Mouse (Mus musculus) cerebellum, adult 8-10 months (tissue): ENCODE data around the gene Tpp1.
"Not testable (repeated sequence)": the region's sequence is repeated elsewhere in the genome, so short reads cannot be mapped to it uniquely, and the experiment has no call there.

Experiments
- DNase-seq: peaks from one replicate; pipeline ENCODE4 v3.0.0; 2022

Gene Tpp1

DNA sequence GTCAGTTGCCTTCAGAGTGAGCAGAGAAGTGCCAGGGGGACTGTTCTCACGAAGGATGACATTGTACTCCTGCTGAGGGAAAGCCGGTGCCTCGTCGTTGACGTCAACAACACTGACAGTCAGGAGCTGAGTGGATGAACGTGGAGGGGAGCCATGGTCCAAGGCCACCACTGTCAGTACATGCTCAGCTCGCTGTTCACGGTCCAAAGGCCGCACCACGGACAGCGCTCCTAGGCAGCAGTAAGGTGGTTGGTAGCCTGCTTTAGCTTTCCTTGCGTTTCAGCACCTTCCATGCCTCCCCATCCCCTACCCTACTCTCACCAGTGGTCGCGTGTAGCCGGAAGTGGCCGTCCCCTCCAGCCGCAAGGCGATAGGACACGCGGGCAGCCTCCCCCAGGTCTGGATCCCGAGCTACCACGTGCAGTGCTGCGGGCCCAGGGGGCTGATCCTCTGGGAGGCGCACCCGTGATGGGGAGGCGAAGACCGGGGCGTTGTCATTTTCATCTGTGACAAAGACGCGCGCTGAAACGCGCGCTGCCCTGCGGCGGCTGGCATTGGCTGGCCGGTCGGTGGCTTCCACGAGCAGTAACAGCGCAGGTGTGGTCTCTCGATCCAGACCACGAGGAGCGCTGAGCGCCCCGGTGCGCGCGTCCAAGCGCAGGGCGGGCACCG lies 9.9 kb upstream of the Tpp1 start:
- DNase-seq, result no peak

DNA sequence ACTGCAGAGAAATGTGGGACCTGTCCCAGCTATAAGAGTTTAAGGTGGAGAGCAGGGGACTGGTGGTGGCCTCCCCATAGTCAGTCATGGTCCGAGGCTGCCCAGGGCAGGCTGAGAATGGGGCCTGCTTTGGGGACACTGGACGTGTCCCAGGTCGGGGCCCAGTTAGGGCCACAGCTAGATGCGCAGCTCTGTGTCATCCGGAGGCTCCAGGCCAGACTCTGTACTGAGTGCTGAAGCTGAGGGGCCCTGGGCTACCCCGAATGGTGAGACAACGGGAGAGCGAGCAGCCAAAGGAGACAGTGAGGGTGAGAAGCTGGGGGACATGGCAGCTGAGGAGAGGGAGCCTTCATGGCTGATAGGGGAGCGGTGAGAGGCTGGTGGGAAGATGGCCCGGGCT lies 1.2 kb upstream of the Tpp1 start:
- DNase-seq, result no peak

DNA sequence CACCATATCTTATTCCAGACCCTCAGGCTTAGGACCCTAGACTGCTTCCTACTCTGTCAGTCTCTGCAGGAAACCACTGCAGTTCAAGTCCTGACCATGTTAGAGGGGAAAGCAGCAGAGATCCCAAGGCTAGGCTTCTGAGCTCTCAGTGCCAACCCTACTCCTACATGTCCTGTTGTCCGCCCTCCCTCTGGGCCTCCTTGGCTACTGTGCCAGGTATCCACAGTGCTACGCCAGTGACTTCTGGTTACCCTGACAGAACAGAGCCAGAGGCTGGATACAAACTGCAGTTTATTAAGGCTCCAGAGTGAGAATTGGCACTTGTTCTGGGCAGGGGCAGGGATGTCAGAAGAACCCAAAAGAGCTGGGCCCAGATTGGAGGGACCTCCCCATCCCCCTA lies 681 bp upstream of the Tpp1 start:
- DNase-seq, result no peak

DNA sequence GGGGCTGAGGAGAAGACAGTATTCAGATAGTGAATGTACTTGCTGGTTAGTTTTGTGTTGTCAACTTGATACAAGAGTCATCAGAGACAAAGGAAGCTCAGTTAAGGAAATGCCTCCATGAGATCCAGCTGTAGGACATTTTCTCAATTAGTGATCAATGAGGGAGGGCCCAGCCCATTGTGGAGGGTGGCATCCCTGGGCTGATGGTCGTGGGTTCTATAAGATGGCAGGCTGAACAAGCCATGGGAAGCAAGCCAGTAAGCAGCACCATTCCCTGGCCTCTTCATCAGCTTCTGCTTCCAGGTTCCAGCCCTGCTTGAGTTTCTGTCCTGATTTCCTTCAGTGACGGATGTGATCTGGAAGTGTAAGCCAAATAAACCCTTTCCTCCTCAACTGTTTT lies 4.3 kb downstream of the Tpp1 start:
- no peak for DNase-seq

DNA sequence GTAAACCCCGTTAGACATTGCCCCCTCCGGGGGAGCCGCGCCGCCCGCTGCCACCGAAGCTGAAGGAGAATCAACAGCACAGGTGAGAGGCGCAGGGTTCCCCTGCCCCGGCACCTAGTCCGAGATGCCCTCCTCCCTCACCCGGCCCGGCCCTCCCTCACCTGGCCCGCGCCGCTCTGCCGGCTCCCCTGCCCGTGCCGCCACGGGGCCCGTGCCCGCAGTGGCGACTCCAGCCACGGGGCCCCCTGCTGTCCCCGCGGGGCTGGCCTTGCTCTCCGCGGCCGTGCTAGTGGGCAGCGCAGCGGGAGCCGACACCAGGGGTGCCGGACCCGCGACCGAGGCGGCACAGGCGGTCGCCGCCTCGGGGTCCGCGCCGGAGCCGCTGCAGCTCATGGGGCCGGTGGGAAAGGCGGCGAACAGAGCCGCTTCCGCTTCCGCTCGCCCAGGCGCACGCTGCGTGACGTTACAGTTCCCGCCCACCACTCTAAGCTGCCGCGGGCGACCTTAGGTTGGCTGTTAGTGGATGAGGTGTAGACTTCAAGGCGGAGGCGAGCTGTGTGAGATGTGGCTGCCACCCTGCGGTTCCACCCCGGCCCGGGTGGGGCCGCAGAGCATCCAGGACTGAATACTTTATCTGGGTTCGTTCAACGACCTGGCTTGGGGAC lies 8.0 kb downstream of the Tpp1 start, which contains the start of gene Taf10:
Gene Taf10, minus strand, starts transcription at position 436 of the 665 bp plus-strand sequence.
- DNase-seq, result peak; percentile 78

DNA sequence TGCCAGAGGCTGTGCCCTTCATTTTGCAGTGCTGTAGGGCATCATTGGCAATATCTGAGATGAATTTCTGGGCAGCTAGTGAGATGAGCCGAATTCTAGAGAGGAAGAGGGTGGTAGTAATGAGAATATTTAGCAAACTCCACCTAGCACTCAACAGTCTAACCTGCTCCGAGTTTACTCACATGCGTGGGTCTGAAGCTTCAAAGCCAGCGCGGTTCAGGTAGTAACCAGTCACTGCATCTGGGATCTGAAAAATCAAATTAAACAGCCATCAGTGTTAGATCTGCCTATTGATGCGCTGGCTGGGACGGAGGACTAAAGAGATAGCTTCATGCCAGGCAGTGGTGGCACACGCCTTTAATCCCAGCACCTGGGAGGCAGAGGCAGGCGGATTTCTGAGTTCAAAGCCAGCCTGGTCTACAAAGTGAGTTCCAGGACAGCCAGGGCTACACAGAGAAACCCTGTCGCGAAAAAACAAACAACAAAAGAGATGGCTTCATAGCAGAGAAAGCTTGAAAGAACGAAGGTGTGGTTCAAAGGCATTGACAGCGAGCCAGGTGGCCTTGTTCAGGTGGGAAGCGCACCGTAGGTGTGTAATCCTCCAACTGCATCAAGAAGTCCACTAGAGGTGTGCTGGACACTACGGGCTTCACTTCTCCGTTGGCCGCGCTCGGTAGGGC lies 8.6 kb downstream of the Tpp1 start:
- not testable (repeated sequence) for DNase-seq

DNA sequence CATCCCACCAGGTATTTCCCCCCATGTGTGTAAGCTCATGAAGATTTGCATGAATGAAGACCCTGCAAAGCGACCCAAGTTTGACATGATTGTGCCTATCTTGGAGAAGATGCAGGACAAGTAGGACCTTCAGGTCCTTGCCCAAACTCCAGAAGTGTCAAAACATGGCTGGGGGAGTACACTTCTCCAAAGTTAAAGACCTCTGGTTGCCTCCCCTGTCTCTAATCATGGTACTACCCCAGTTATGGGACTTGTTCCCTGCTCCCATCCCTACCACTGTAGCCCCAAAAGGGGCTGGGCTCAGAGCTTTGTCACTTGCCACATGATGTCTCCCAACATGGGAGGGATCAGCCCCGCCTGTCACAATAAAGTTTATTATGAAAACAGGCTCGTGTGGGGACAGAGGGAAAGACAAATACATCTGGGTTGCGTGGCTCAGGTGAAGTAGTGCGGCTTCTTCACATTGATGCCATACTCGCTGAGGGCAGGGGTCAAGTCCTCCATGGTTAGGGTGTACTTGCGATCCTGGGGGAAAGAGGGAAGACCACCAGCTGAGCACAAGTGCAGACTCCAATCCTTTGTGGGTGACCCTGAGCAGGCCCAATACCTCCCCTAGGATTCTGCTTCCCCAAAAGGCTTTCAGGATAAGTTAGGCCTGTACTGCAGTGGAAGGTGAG lies 9.4 kb downstream of the Tpp1 start:
- not testable (repeated sequence) for DNase-seq

DNA sequence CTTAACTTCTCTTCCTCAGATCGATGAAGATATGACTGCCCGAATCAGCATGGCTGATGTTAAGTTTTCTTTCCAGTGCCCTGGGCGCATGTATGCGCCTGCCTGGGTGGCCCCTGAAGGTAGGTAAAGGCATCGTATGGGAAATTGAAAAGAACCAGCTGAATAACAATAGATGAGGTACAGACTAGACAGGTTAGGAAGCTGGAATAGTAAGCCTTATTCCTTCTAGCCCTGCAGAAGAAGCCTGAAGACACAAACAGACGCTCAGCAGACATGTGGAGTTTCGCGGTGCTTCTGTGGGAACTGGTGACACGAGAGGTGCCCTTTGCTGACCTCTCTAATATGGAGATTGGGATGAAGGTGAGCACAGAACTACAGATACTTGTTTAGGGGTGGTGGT lies 10.1 kb downstream of the Tpp1 start:
- DNase-seq, result no peak

DNA sequence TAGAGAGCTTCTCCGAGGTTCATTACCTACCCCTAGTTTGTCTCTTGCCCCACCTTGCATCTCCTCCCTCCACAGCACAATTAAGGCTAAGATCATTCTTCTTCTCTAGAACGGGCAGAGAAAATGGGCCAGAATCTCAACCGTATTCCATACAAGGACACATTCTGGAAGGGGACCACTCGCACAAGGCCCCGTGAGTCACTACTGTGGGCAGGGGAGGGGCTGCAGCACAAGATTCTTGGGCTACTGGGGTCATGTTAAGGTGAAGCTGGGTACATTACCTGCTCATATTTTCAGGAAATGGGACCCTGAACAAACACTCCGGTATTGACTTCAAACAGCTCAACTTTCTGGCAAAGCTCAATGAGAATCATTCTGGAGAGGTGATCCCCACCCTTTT lies 11.2 kb downstream of the Tpp1 start:
- no peak for DNase-seq

DNA sequence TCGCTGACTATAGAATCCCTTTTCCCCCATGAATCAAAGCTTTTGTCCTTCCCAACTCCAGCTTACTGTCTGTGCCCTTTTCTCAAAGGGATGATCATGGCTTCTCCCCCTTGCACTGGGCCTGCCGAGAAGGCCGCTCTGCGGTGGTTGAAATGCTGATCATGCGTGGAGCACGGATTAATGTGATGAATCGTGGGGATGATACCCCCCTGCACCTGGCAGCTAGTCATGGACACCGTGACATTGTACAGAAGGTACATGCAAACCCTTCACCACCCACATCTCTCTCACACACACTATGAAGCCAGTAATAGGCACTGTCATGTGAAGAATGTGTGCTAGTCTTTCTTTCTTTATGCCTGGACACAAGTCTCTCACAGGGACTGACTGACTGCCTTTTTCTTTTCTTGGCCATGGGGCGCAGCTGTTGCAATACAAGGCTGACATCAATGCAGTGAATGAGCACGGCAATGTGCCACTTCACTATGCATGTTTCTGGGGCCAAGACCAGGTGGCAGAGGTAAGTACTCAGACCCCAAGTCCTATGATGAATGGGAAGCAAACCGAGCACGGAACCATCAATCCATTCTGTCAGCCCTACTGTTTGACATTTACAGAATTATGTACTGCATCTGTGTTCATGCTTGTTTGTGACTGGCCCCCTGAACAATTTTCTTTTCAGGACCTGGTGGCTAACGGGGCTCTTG lies 11.8 kb downstream of the Tpp1 start:
- no peak for DNase-seq

DNA sequence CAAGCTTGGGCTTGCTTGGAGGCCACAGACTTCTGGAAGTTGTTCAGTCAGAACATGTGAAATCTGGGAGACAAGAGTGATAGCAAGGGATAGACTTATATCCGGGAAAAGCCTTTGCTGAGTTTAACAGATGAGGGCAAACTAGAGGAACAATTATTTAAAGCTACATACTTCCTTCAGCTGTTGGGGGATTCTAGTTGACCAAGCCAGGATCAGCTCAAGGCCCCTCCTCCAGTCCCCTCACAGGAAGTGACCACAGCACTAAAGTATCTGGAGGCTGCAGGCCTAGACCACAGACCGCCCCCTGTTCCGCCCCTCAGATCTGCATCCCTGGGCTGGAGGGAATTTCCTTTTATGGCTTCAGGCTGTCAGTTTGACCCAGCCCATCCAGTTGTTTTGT lies 13.1 kb downstream of the Tpp1 start:
- DNase-seq, result no peak

DNA sequence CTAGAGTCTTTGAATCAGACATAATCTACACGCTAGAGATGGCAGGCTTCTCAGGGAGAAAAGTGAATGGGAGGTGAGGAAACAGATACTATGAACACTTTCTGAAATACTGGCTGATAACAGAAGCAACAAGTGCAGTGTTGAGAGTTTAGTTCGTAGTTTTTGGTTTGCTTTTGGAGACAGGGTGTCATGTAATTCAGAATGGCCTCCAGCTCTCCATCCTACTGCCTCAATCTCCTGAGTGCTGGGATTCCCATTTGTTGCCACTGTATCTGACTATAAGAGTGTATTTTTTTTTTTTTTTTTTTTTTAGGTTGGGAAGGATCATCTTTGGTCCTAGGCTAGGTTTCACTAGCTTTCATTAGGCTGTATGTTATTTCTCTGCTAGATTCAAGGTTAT lies 13.7 kb downstream of the Tpp1 start:
- no peak for DNase-seq

DNA sequence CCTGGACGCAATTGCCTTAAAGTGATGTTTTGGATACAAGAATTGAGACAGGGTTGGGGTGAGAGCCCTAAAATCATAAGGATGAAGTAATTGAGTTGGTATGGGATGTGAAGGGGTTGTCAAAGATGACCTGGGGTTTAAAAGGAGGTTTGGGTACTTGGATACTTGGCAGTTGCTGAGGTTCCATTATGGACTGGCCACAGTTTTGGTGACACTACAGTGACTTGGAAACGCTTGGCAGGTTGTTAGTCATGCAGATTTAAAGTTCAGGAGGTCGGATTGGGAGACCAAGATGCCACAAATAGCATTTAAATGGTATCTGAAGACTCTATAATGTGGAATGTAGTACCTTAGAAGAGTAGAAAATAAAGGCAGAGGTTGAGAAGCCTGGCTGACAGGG lies 14.4 kb downstream of the Tpp1 start:
- no peak for DNase-seq

DNA sequence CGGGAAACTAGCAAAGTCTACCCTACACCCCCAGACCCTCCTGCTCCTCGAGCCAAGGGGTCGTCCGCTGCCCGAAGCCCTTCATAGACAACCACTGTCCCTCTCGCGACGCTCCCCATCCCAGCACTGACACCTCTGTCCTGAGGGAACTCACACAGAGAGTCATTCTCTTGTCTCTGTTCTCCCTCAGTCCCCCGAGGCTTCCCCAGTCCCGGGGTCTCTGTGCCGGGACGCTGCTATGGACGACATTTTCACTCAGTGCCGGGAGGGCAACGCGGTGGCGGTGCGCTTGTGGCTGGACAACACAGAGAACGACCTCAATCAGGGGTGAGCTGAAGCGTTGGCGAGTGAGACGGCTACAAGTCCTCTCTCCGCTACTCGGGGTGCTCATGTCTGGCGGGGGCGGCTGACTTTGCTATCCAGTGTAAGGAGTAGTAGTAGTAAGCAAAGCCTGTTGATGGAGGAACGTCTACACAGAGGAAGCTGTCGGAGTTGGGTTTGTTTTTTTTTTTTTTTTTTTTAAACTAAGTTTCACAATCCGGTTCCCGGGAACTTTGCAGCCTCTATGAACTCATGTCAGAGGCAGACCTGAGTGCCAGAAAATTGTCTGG lies 15.0 kb downstream of the Tpp1 start, which contains the start of gene Rrp8:
Gene Rrp8, minus strand, starts transcription at position 475 of the 611 bp plus-strand sequence.
- DNase-seq, result no peak

DNA sequence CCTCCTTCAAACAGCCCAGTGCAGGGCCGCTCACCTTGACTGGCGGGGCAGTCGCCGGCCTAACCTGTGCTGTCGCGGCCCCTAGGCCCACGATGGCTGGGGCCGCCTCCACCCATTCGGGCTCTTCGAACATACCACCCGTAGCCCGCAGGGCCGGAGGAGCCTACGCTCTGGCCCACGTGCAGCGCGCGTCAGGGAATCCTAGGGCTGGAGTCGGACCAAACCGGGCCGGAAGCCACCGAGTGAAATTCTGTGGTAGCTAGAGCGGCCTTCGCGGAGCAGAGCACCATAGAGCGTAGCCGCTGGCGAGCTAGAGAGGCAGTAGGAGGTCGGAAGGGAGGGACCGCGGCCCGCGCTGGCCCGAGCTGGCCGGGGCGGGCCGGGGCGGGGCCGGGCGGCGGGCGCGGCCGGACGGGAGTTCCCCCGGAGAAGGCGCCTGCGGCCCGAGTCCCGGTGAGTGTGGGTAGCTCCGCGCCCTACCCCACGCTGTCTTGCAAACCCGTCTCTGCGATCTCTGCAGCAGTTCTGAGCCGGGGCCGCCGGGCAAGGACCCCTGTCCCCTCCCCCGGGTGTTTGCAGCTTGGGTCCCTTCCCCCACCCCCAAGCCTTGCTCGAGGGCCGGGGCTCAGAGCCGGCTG lies 15.7 kb downstream of the Tpp1 start, which contains the start of gene Ilk:
Gene Ilk, plus strand, starts transcription at position 329 of the 638 bp plus-strand sequence.
- DNase-seq, result peak; percentile 90

DNA sequence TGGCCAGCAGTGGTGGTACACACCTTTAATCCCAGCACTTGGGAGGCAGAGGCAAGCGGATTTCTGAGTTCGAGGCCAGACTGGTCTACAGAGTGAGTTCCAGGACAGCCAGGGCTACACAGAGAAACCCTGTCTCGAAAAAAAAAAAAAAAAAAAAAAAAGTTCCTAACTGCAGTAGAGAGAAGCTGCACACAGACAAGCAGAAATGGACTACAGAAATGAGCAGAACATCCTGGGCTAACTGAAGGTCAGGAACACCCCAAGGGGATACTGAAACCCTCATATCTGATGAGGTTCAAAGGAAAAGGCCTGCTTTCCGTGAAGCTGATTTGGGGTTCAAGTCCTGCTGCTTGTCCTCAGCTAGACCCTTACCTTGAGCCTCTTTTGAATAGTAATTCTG lies 16.6 kb downstream of the Tpp1 start:
- DNase-seq, result not testable (repeated sequence)

DNA sequence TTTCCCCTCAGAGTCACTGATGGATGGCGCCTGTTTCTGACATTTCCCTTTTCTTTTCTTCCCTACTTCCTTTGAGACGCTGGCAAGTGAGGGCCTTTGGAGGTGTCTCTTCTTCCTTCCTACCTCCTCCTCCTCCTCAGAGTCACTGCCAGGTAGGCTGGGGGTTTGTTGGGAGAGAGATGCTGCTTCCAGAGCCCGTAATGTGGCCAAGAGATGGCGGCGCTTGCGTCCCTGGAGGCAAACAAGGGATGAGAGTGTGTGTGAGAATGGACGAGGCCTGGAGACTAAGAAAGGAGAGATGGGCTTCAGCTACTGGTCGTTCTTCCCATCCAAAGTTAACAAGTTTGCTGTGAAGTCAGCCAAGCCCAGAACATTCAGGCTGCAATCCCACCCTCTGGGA lies 17.2 kb downstream of the Tpp1 start:
- no peak for DNase-seq

DNA sequence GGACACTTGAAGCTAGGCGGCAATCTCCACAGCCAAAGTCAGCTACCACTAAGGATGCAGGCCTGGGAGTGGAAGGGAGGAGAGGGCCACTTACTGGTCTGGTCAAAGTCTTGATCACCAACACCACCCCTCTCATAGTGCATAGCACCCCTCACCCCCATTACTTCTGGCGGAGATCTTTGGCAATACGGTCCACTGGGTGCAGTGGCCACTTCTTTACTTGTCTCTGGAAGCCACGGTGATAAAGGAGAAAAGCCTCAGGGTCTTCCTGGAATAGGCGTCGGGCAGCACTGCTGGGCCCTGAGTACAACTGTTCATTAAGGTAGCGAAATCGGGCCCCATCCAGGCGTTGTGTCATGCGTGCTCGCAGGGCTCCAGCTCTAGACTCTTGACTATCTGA lies 18.2 kb downstream of the Tpp1 start:
- DNase-seq, result no peak

DNA sequence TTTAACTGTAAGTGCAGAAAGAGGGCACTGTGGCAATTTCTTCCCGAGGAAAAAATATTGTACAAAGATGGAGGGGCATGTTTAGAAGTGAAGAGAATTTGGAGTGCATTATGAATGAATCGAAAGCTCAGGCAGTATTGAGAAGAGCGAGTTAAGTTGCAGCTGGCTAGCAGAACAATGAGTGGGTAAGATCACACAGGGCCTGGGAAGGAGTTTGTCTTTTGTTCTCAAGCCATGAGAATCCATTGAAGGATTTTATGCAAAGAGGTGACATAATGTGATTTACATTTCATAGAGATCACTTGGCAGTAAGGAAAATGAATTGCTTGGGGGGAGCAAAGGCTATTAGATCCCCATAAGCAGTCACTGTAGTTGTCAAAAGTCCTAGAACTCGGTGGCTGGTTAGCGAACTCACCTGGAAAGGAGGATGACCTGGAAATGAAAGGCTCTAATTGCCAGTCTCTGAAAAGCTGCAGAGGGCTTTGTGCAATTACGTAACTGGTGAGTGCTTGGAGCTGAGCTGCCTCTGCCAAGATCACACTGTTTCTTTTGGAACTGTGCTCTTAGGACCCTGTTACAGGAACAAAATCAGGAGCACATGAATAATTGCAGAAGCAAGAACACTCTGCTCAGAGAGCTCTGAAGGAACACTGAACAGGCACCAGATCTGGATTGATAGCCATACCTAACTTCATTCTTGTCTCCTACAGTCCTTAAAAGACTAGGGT lies 23.2 kb downstream of the Tpp1 start:
- no peak for DNase-seq

DNA sequence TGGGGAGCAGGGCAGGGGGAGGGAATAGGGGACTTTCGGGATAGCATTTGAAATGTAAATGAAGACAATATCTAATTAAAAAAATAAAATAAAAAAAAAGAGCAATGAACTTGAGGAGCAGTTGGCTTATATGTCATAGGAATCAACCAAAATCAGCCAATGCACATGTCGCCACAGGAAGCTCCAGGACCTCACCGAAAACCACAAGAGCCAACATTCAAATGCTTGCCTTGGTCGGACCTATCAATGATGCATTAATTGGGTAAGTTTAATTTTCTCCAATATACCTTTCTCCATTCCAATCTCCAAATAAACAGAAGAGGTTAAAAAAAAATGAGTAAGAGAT lies 25.1 kb downstream of the Tpp1 start:
- no peak for DNase-seq
